Mouse (Mus musculus) midbrain, embryonic 16.5 days (tissue): ENCODE measurements around the gene Olfr1368. TPM values are rescaled to one million over a fixed set of nuclear protein-coding genes. Genes with fewer than 3 reads are reported as not detected.

Experiments
- ATAC-seq: fragments of 200-750 bp; cut with Nextera tagmentation; 2 replicates; pipeline ENCODE4 v1.8.0; 2017; ENCODE audit warnings: moderate TSS enrichment
- H3K27ac ChIP-seq: fragments of 300-500 bp; sonication (generic); 2 replicates; pipeline ENCODE4 v1.5.1; 2014; ENCODE audit warnings: mild to moderate bottlenecking, low read length, mixed read lengths
- H3K27me3 ChIP-seq: fragments of 300-500 bp; sonication (generic); 2 replicates; pipeline ENCODE4 v1.6.1; 2014; ENCODE audit warnings: low read depth, low read length, mixed read lengths; ENCODE audit not compliant: control insufficient read depth, insufficient read depth
- H3K36me3 ChIP-seq: fragments of 300-500 bp; sonication (generic); 2 replicates; pipeline ENCODE4 v1.6.1; 2014; ENCODE audit warnings: mild to moderate bottlenecking, low read length, moderate library complexity, mixed read lengths; ENCODE audit not compliant: control insufficient read depth, insufficient read depth
- H3K4me1 ChIP-seq: fragments of 300-500 bp; sonication (generic); 2 replicates; pipeline ENCODE4 v1.6.1; 2014; ENCODE audit warnings: mild to moderate bottlenecking, low read length, mixed read lengths; ENCODE audit not compliant: control insufficient read depth, insufficient read depth
- H3K4me2 ChIP-seq: fragments of 300-500 bp; sonication (generic); 2 replicates; pipeline ENCODE4 v1.6.1; 2014; ENCODE audit warnings: mild to moderate bottlenecking, low read length, mixed read lengths
- H3K4me3 ChIP-seq: fragments of 300-500 bp; sonication (generic); 2 replicates; pipeline ENCODE4 v1.5.1; 2014; ENCODE audit warnings: low read depth, mild to moderate bottlenecking, low read length, moderate library complexity, mixed read lengths
- H3K9ac ChIP-seq: fragments of 300-500 bp; sonication (generic); 2 replicates; pipeline ENCODE4 v1.6.1; 2014; ENCODE audit warnings: low read depth, low read length, mixed read lengths
- H3K9me3 ChIP-seq: fragments of 300-500 bp; sonication (generic); replicated peaks from 2 replicates; pipeline ENCODE4 v1.6.1; 2014; ENCODE audit warnings: mild to moderate bottlenecking, low read length, mixed read lengths; ENCODE audit not compliant: control insufficient read depth, poor library complexity, severe bottlenecking
- WGBS: fragments of 180-500 bp; shearing (Covaris S2); extraction: QIAGEN DNeasy Blood & Tissue Kit; methylation state at CpG from one replicate; pipeline ENCODE4 v1.1.7; 2014; 5-methylcytosine and 5-hydroxymethylcytosine counted together
- polyA plus RNA-seq: library from polyadenylated mRNA; unstranded; fragments of >200 nt; fragmentation: Nextera tagmentation; extraction: Ambion mirVana; gene quantifications from 2 replicates; pipeline ENCODE4 v1.2.1, GENCODE M21; 2015

Olfr1368 gene
- not detected in 2 replicates for polyA plus RNA-seq

- 79% methylated on average over 4 of the region's 4 CpGs for WGBS
- no peaks in the 10 kb centered on the region for H3K4me1 ChIP-seq
- H3K27me3 ChIP-seq: no peaks in the 10 kb centered on the region
Observed at GRCm38 (mm10) chr13:21145767-21146166, at the start of gene Olfr1368. TSS of gene Olfr1368 (minus strand) at chr13:21145867.

GRCm38 (mm10) chr13:21185521-21185920, 39.9 kb upstream of the Olfr1368 start:
- Histone ChIP-seq H3K27me3 (no peaks in the 10 kb centered on the region), H3K27ac (no peak overlapping the region), H3K4me1 (peaks cover 17% of the 10 kb centered on the region), H3K4me3 (no peak overlapping the region), H3K4me2 (no peak overlapping the region), H3K9ac (no peak overlapping the region), H3K9me3 (no peaks in the 10 kb centered on the region), H3K36me3 (peaks cover 44% of the 10 kb centered on the region)
- 94% methylated on average over 4 of the region's 4 CpGs for WGBS
- ATAC-seq: no peak

More at GRCm38 (mm10) chr13:21145767-21146166, at the start of gene Olfr1368:
- Histone ChIP-seq H3K9ac (no peak within 1 kb of the TSS), H3K36me3 (no peaks in the 10 kb centered on the region), H3K4me2 (no peak within 1 kb of the TSS), H3K9me3 (no peaks in the 10 kb centered on the region), H3K4me3 (no peak within 1 kb of the TSS), H3K27ac (no peak within 1 kb of the TSS)
- no peak for ATAC-seq

GRCm38 (mm10) chr13:21183661-21184060, 38.0 kb upstream of the Olfr1368 start:
- H3K4me3 ChIP-seq: no peak overlapping the region
- H3K4me1 ChIP-seq: peaks cover 20% of the 10 kb centered on the region
- H3K9me3 ChIP-seq: no peaks in the 10 kb centered on the region
- H3K27me3 ChIP-seq: no peaks in the 10 kb centered on the region
- no peak overlapping the region for H3K9ac ChIP-seq
- peaks cover 32% of the 10 kb centered on the region for H3K36me3 ChIP-seq
- no peak for ATAC-seq
- H3K4me2 ChIP-seq: no peak overlapping the region
- whole genome bisulfite sequencing: 92% methylated on average over 7 of the region's 7 CpGs
- H3K27ac ChIP-seq: no peak overlapping the region

- Histone ChIP-seq H3K9me3 (no peaks in the 10 kb centered on the region), H3K4me1 (peaks cover 20% of the 10 kb centered on the region), H3K27ac (no peak overlapping the region), H3K9ac (no peak overlapping the region), H3K36me3 (peaks cover 27% of the 10 kb centered on the region), H3K4me2 (no peak overlapping the region), H3K4me3 (no peak overlapping the region), H3K27me3 (no peaks in the 10 kb centered on the region)
- WGBS: 93% methylated on average over 6 of the region's 6 CpGs
- no peak for ATAC-seq
Observed at GRCm38 (mm10) chr13:21183066-21183465, 37.4 kb upstream of the Olfr1368 start.

GRCm38 (mm10) chr13:21181996-21182395, 36.3 kb upstream of the Olfr1368 start:
- Histone ChIP-seq H3K27ac (no peak overlapping the region), H3K4me2 (peak overlapping the region; percentile 77), H3K4me3 (no peak overlapping the region), H3K36me3 (peaks cover 24% of the 10 kb centered on the region), H3K4me1 (peaks cover 20% of the 10 kb centered on the region), H3K9ac (no peak overlapping the region), H3K27me3 (no peaks in the 10 kb centered on the region), H3K9me3 (no peaks in the 10 kb centered on the region)
- 71% methylated on average over 7 of the region's 7 CpGs for WGBS
- ATAC-seq: no peak

GRCm38 (mm10) chr13:21180551-21181530, 35.2 kb upstream of the Olfr1368 start:
- Histone ChIP-seq H3K9ac (peak overlapping the region; percentile 86), H3K27me3 (no peaks in the 10 kb centered on the region), H3K27ac (peak overlapping the region; percentile 97), H3K36me3 (peaks cover 17% of the 10 kb centered on the region), H3K4me2 (peak overlapping the region; percentile 77), H3K4me1 (peaks cover 20% of the 10 kb centered on the region), H3K4me3 (peak overlapping the region; percentile 96), H3K9me3 (no peaks in the 10 kb centered on the region)
- under 1% methylated on average over 70 of the region's 71 CpGs for WGBS
- peak; percentile 74 for ATAC-seq

GRCm38 (mm10) chr13:21179724-21180550, 34.3 kb upstream of the Olfr1368 start:
- H3K4me3 ChIP-seq: peak overlapping the region; percentile 96
- peak overlapping the region; percentile 86 for H3K9ac ChIP-seq
- H3K36me3 ChIP-seq: peaks cover 15% of the 10 kb centered on the region
- H3K9me3 ChIP-seq: no peaks in the 10 kb centered on the region
- H3K27ac ChIP-seq: peak overlapping the region; percentile 97
- WGBS: under 1% methylated on average over 73 of the region's 80 CpGs
- H3K27me3 ChIP-seq: no peaks in the 10 kb centered on the region
- ATAC-seq: peak; percentile 97
- H3K4me2 ChIP-seq: peak overlapping the region; percentile 77
- peaks cover 20% of the 10 kb centered on the region for H3K4me1 ChIP-seq

GRCm38 (mm10) chr13:21179367-21179723, 33.7 kb upstream of the Olfr1368 start, which contains the start of gene Trim27:
TSS of gene Trim27 (plus strand) at chr13:21179445.
- Histone ChIP-seq H3K36me3 (peaks cover 12% of the 10 kb centered on the region), H3K9ac (peak within 1 kb of the TSS; percentile 86), H3K9me3 (no peaks in the 10 kb centered on the region), H3K27ac (peak within 1 kb of the TSS; percentile 97), H3K4me1 (peaks cover 20% of the 10 kb centered on the region), H3K4me2 (peak within 1 kb of the TSS; percentile 77), H3K27me3 (no peaks in the 10 kb centered on the region), H3K4me3 (peak within 1 kb of the TSS; percentile 96)
- ATAC-seq: peak; percentile 56
- WGBS: 0% methylated on average over 15 of the region's 15 CpGs
